In the genomic region with DNA sequence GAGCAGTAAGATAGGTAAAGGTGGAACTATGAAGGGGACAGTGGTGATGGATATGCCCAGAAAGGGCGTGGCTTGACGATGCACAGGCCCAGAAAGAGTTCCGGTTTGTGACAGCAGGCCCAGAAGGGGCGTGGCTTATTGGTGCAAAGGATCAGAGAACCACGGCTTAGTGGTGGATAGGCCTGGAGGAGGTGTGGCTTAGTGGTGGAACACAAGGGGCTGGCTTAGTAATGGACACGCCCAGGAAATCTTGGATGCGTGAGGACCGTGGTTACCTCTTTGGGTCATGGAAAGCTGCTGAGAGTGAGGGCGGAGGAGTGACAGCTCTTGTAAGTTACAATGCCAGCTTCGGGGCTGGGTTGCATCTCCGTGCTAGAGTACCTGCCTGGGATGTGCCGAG, we compare ENCODE assay signal across 12 mouse cellular contexts. TPM values are rescaled to one million over a fixed set of nuclear protein-coding genes. Genes with fewer than 3 reads are reported as not detected.
DNase-seq lines count a peak whose midpoint lies in the region; ATAC-seq lines count a peak whose summit lies in the region.
"Had no signal": no experiment of that assay in that cellular context is flagged by ENCODE, and none has a peak within 500 bp of the region (broad histone marks: within the 10 kb centered on the region; RNA-seq: fewer than 3 reads in every experiment).

No protein-coding gene starts in this region.

- no peaks in the 10 kb centered on the region for H3K27me3 ChIP-seq in hindbrain, embryonic 16.5 days (replicated peaks; ENCODE audit: control insufficient read depth, insufficient read depth, low read length)
- no peaks in the 10 kb centered on the region for H3K27me3 ChIP-seq in hindbrain, embryonic 14.5 days (ENCODE audit: control insufficient read depth, insufficient read depth, low read length)
- no peaks in the 10 kb centered on the region for H3K27me3 ChIP-seq in intestine, embryonic 16.5 days (replicated peaks; ENCODE audit: control insufficient read depth, insufficient read depth, low read length)

- no peak overlapping the region for H3K27ac ChIP-seq in hindbrain, embryonic 16.5 days (ENCODE audit: low read depth, low read length)
- H3K27ac ChIP-seq in hindbrain, embryonic 14.5 days = no peak overlapping the region
- no peak overlapping the region for H3K27ac ChIP-seq in intestine, embryonic 16.5 days (ENCODE audit: low read length)
- H3K27ac ChIP-seq: macrophage had no signal

- H3K4me3 ChIP-seq in hindbrain, embryonic 16.5 days (ENCODE audit: low read length) = no peak overlapping the region
- no peak overlapping the region for H3K4me3 ChIP-seq in hindbrain, embryonic 14.5 days (replicated peaks; ENCODE audit: low read length)
- H3K4me3 ChIP-seq in intestine, embryonic 16.5 days (ENCODE audit: low read length) = no peak overlapping the region

- no peak overlapping the region for H3K9ac ChIP-seq in hindbrain, embryonic 16.5 days (ENCODE audit: low read depth, low read length)
- no peak overlapping the region for H3K9ac ChIP-seq in hindbrain, embryonic 14.5 days
- no peak overlapping the region for H3K9ac ChIP-seq in intestine, embryonic 16.5 days (ENCODE audit: low read depth, low read length)

- H3K36me3 ChIP-seq in hindbrain, embryonic 16.5 days (ENCODE audit: control insufficient read depth, insufficient read depth, low read length) = no peaks in the 10 kb centered on the region
- no peaks in the 10 kb centered on the region for H3K36me3 ChIP-seq in hindbrain, embryonic 14.5 days (replicated peaks; ENCODE audit: control insufficient read depth, insufficient read depth)
- H3K36me3 ChIP-seq in intestine, embryonic 16.5 days (ENCODE audit: control insufficient read depth, insufficient read depth, low read length) = no peaks in the 10 kb centered on the region

- WGBS in hindbrain, embryonic 16.5 days = 39% methylated on average over 12 of the region's 12 CpGs
- 46% methylated on average over 12 of the region's 12 CpGs for WGBS in hindbrain, embryonic 14.5 days
- 35% methylated on average over 12 of the region's 12 CpGs for WGBS in intestine, embryonic 16.5 days

- no peaks in the 10 kb centered on the region for H3K9me3 ChIP-seq in hindbrain, embryonic 16.5 days (ENCODE audit: control insufficient read depth, low read length)
- no peaks in the 10 kb centered on the region for H3K9me3 ChIP-seq in hindbrain, embryonic 14.5 days (ENCODE audit: control insufficient read depth, low read length)
- no peaks in the 10 kb centered on the region for H3K9me3 ChIP-seq in intestine, embryonic 16.5 days (ENCODE audit: control insufficient read depth, low read length)

- peaks cover 9% of the 10 kb centered on the region for H3K4me1 ChIP-seq in hindbrain, embryonic 16.5 days (ENCODE audit: control insufficient read depth, insufficient read depth, low read depth, low read length)
- peaks cover 21% of the 10 kb centered on the region for H3K4me1 ChIP-seq in hindbrain, embryonic 14.5 days (replicated peaks; ENCODE audit: control insufficient read depth, insufficient read depth, low read length)
- H3K4me1 ChIP-seq in intestine, embryonic 16.5 days (ENCODE audit: control insufficient read depth, insufficient read depth, low read length) = 0 out of 2 replicates have a peak, but pooled peaks cover 3% of the 10 kb centered on the region

- no peak for DNase-seq in hindbrain, embryonic 14.5 days (ENCODE audit: low spot score)
- DNase-seq in A20 (ENCODE audit: low read depth, low spot score) (peak; percentile 46), ZHBTc4 (ENCODE audit: low read depth, low spot score) (peak; percentile 98)
- DNase-seq in c-Kit-positive CD71-positive TER-119-positive erythroid progenitor cells, embryonic 14.5 days (ENCODE audit: low spot score) = no peak
- no peak for DNase-seq in layer of hippocampus, postnatal 36 days
- DNase-seq in kidney, adult 9 months = no peak
- DNase-seq: cerebellum, postnatal 25 days; gastrocnemius, postnatal 36 days; right cerebral cortex, postnatal 25 days had no signal

- ATAC-seq in hindbrain, embryonic 16.5 days = peak; percentile 37; the same call in 1 of the 2 replicates
- no peak for ATAC-seq in hindbrain, embryonic 14.5 days (ENCODE audit: low FRiP score)
- peak; percentile 69 for ATAC-seq in intestine, embryonic 16.5 days

- no peak overlapping the region for H3K4me2 ChIP-seq in hindbrain, embryonic 16.5 days (ENCODE audit: low read length)
- H3K4me2 ChIP-seq in hindbrain, embryonic 14.5 days (replicated peaks) = no peak overlapping the region
- 0 out of 2 replicates have a peak overlapping the region, but pooled peaks have one; percentile 14 for H3K4me2 ChIP-seq in intestine, embryonic 16.5 days (ENCODE audit: low read depth, low read length)

RNA-seq across cellular contexts. Expression of gene Gm11733, which starts 58.2 kb away (rescaled TPM):
- polyA plus RNA-seq in hindbrain, embryonic 16.5 days (2015; fragmentation: Nextera tagmentation; extraction: Ambion mirVana) = 0.06 TPM in 2 replicates
- not detected in 2 replicates for polyA plus RNA-seq in hindbrain, embryonic 14.5 days (2014; fragmentation: Nextera tagmentation; extraction: Ambion mirVana)
- 0.05 TPM in 1 of 2 replicates, not detected in the other for polyA plus RNA-seq in intestine, embryonic 16.5 days (2015; fragmentation: Nextera tagmentation; extraction: Ambion mirVana)
- under 1 TPM in 1 of 2 experiments, not detected in 1; 0.15 TPM for total RNA-seq in layer of hippocampus, postnatal 36 days (2021)
- total RNA-seq: gastrocnemius, postnatal 36 days had no signal
- polyA plus RNA-seq: macrophage had no signal

Comparison
In these comparisons a context has a peak if more than half of its experiments do, and no peak if none do; other contexts are left out.
1. DNase-seq: peak in A20 (single experiment) and ZHBTc4 (single experiment); none in hindbrain, embryonic 14.5 days (single experiment), c-Kit-positive CD71-positive TER-119-positive erythroid progenitor cells, embryonic 14.5 days (single experiment), layer of hippocampus, postnatal 36 days (0 of 2) and kidney, adult 9 months (single experiment).